Mouse (Mus musculus): ENCODE data around the gene Orai3. TPM values are rescaled to one million over a fixed set of nuclear protein-coding genes. Genes with fewer than 3 reads are reported as not detected.

Orai3 gene
- total and polyA plus RNA-seq, 3 experiments: 21.9 to 27.5 (median 23.5) TPM

DNA sequence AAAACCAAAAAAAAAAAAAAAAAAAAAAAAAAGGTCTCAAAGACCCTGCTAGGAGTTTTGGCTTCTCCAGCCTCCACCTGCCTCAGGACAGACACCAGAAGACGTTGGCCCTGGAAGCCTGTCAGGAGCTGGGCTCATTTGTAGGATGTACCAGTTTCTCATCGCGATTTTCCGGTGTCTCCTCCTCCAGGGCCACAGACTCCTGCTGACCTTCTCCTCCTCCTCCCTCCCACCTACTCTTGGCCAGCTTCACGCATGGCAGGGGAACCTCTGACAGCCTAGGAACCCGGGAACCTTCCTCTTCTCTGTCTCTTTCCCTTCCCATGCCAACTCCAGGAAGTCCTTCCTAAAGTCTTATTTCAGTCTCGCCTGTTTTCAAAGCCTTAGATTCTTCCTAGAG is 47.4 kb downstream of the Orai3 start:
- no peak for DNase-seq
- no peak overlapping the region for H3K9ac ChIP-seq (ENCODE audit: low read depth, low read length)
- H3K79me2 ChIP-seq (replicated peaks; ENCODE audit: control insufficient read depth, insufficient read depth, low read length): no peaks in the 10 kb centered on the region
- TF ChIP-seq CTCF (IDR thresholded peaks at IDR 0.05): no peak
- no peak for TF ChIP-seq EP300 (IDR thresholded peaks at IDR 0.05; ENCODE audit: insufficient read depth, low read depth, low read length)
- no peak for TF ChIP-seq POLR2A (IDR thresholded peaks at IDR 0.05; ENCODE audit: insufficient read depth, low read depth, low read length)
- intact Hi-C loops (cut with DNase I): loop anchor here (10.0 kb wide), 1 partner anchor 388 kb away; the partner anchor contains the start of gene Cox6a2
- no peak overlapping the region for H3K27ac ChIP-seq
- no peaks in the 10 kb centered on the region for H3K36me3 ChIP-seq (ENCODE audit: control insufficient read depth, insufficient read depth, low read length)
- no peak overlapping the region for H3K4me3 ChIP-seq
- 64% methylated on average over 7 of the region's 7 CpGs for WGBS
- no peaks in the 10 kb centered on the region for H3K27me3 ChIP-seq (ENCODE audit: control insufficient read depth, insufficient read depth, low read length)
- H3K4me1 ChIP-seq (ENCODE audit: control insufficient read depth, insufficient read depth, low read length): peaks cover 10% of the 10 kb centered on the region

DNA sequence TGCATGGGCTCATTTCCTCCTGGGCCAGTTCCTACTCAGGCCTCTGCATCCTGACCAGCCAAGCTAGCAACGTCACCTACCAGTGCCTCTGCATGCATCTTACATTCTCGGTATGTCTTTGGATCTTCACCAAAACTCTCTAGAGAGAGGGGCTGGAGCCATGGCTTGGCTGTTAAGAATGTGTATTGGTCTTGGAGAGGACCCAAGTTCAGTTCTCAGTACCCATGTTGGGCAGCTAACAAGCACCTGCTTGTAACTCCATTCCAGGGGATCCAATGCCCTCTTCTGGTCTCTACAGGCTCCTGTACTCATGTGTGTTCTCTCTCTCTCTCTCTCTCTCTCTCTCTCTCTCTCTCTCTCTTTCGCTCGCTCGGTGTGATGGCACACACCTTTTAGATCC is 48.2 kb downstream of the Orai3 start:
- intact Hi-C loops (cut with DNase I): loop anchor here (10.0 kb wide), 1 partner anchor 387 kb away; the partner anchor contains the start of gene Cox6a2
- Histone ChIP-seq H3K27ac (no peak overlapping the region), H3K36me3 (ENCODE audit: control insufficient read depth, insufficient read depth, low read length) (no peaks in the 10 kb centered on the region), H3K4me1 (ENCODE audit: control insufficient read depth, insufficient read depth, low read length) (peaks cover 10% of the 10 kb centered on the region), H3K4me3 (no peak overlapping the region), H3K27me3 (ENCODE audit: control insufficient read depth, insufficient read depth, low read length) (no peaks in the 10 kb centered on the region), H3K9ac (ENCODE audit: low read depth, low read length) (no peak overlapping the region), H3K79me2 (replicated peaks; ENCODE audit: control insufficient read depth, insufficient read depth, low read length) (no peaks in the 10 kb centered on the region)
- TF ChIP-seq CTCF (IDR thresholded peaks at IDR 0.05): no peak
- TF ChIP-seq POLR2A (IDR thresholded peaks at IDR 0.05; ENCODE audit: insufficient read depth, low read depth, low read length): no peak
- TF ChIP-seq EP300 (IDR thresholded peaks at IDR 0.05; ENCODE audit: insufficient read depth, low read depth, low read length): no peak
- 81% methylated on average over 5 of the region's 5 CpGs for WGBS
- DNase-seq: no peak

DNA sequence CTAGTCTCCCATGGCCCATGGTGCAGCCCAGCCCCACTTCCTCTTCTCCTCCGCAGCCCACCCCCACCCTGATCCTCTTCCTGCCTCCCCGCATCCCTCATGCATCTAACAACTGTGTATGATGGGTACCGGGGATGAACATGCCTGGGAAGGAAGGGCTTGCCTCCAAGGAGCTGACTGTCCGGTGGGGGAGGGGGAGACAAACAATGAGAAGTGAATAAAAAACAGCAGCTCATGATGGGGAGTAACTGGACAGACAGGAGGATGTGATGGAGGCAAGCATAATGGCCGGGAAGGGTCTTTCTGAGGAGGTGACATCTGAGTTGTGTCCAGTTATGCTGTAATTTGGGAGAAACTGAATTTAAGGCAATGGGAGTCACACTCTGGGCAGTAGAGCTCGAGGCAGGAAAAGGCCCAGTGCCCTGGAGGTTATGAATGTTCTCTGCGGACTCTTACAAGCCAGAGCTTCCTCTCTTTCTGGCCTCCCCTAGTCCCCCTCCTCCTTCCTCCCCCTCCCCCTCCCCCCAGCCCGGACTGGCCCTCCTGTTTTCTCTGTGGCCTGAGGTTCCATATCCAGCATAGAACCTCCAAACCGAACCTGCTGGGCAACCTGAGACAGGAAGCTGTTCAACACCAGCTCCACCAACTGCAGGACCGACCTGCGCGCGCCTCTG is 51.4 kb downstream of the Orai3 start:
- no peak overlapping the region for H3K4me3 ChIP-seq
- 54% methylated on average over 13 of the region's 13 CpGs for WGBS
- no peaks in the 10 kb centered on the region for H3K4me1 ChIP-seq (ENCODE audit: control insufficient read depth, insufficient read depth, low read length)
- TF ChIP-seq CTCF (IDR thresholded peaks at IDR 0.05): no peak
- no peak for TF ChIP-seq POLR2A (IDR thresholded peaks at IDR 0.05; ENCODE audit: insufficient read depth, low read depth, low read length)
- TF ChIP-seq EP300 (IDR thresholded peaks at IDR 0.05; ENCODE audit: insufficient read depth, low read depth, low read length): no peak
- no peak overlapping the region for H3K9ac ChIP-seq (ENCODE audit: low read depth, low read length)
- no peaks in the 10 kb centered on the region for H3K79me2 ChIP-seq (replicated peaks; ENCODE audit: control insufficient read depth, insufficient read depth, low read length)
- H3K27me3 ChIP-seq (ENCODE audit: control insufficient read depth, insufficient read depth, low read length): no peaks in the 10 kb centered on the region
- no peak for DNase-seq
- intact Hi-C loops (cut with DNase I): no loop called here
- H3K27ac ChIP-seq: no peak overlapping the region
- no peaks in the 10 kb centered on the region for H3K36me3 ChIP-seq (ENCODE audit: control insufficient read depth, insufficient read depth, low read length)

DNA sequence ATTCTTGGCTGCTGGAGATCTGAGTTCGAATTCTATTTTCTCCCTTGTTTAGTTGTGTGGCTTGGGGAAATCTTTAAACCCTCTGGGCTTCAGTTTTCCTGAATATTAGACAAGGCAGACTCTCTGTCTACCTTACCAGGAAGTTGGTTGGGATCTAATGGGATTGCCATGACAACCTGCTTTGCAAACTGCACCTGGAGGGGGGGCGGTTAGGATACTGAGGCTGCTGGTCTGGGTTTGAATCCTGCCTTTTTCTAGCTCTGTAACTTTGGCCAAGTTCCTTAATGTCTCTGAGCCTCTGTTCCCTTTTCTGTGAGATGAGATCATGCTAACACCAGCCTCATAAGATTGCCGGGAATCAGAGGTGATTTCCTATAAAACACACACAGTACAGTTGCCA is 52.9 kb downstream of the Orai3 start:
- Histone ChIP-seq H3K4me3 (no peak overlapping the region), H3K27ac (no peak overlapping the region), H3K79me2 (replicated peaks; ENCODE audit: control insufficient read depth, insufficient read depth, low read length) (no peaks in the 10 kb centered on the region), H3K36me3 (ENCODE audit: control insufficient read depth, insufficient read depth, low read length) (no peaks in the 10 kb centered on the region), H3K27me3 (ENCODE audit: control insufficient read depth, insufficient read depth, low read length) (no peaks in the 10 kb centered on the region), H3K4me1 (ENCODE audit: control insufficient read depth, insufficient read depth, low read length) (no peaks in the 10 kb centered on the region), H3K9ac (ENCODE audit: low read depth, low read length) (no peak overlapping the region)
- intact Hi-C loops (cut with DNase I): no loop called here
- TF ChIP-seq CTCF (IDR thresholded peaks at IDR 0.05): no peak
- TF ChIP-seq EP300 (IDR thresholded peaks at IDR 0.05; ENCODE audit: insufficient read depth, low read depth, low read length): no peak
- no peak for TF ChIP-seq POLR2A (IDR thresholded peaks at IDR 0.05; ENCODE audit: insufficient read depth, low read depth, low read length)
- DNase-seq: no peak
- WGBS: 83% methylated on average over 3 of the region's 3 CpGs

DNA sequence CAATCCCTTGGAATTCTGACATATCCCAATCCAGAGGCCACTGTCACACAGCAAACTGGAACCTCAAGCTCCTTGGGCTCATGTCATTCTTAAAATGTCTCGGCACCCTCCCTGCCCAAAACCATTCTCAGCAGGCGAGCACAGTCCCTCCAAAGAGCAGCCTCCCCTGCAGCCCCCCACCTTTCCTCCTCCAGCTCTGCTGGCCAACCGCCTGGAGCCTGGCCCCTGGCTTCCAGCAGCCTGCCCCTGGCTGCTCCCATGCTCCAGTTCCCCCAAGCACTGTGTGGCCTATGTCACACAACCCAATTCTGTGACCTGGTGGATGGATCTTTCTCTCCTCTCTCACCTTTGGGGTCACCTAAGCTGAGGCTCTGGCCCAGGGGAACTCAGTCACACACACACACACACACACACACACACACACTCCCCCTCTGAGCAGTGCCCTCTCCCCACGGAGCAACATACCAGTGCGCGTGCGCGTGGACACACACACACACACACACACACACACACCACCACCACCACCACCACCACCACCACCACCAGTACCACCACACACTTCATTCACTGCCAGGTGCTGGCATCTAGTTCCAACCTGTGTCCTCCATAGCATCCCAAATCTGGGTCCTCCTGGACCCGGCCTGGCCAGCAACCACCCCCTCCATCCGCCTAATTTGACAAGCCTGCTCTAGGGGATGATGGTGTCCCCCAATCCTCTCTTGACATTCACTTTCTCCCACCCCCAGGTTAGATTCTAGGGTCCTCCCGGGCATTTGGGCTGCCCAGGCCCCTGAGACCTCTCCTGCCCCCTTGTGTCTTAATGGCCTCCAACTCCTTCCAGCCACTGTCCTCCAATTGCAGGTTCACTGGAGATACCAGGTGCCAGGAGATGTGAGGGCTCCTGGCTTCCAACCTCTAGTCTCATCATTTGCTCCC is 53.9 kb downstream of the Orai3 start:
- no peak overlapping the region for H3K9ac ChIP-seq (ENCODE audit: low read depth, low read length)
- TF ChIP-seq EP300 (IDR thresholded peaks at IDR 0.05; ENCODE audit: insufficient read depth, low read depth, low read length) (no peak), CTCF (IDR thresholded peaks at IDR 0.05) (0 out of 2 replicates have a peak, but pooled peaks have one; percentile 19)
- 84% methylated on average over 11 of the region's 11 CpGs for WGBS

More for the DNA sequence above, 53.9 kb downstream of the Orai3 start:
- Histone ChIP-seq H3K27me3 (ENCODE audit: control insufficient read depth, insufficient read depth, low read length) (no peaks in the 10 kb centered on the region), H3K4me1 (ENCODE audit: control insufficient read depth, insufficient read depth, low read length) (no peaks in the 10 kb centered on the region), H3K27ac (no peak overlapping the region), H3K4me3 (peak overlapping the region; percentile 28; the same call in 1 of the 2 replicates), H3K79me2 (replicated peaks; ENCODE audit: control insufficient read depth, insufficient read depth, low read length) (no peaks in the 10 kb centered on the region), H3K36me3 (ENCODE audit: control insufficient read depth, insufficient read depth, low read length) (no peaks in the 10 kb centered on the region)
- intact Hi-C loops (cut with DNase I): no loop called here
- no peak for DNase-seq

Data from heart, adult 2 months (tissue).